Mouse (Mus musculus) cerebellum, adult 2 months (tissue): ENCODE measurements around the gene Iqgap2.

Experiments
- CTCF ChIP-seq: fragments of 200-500 bp; IDR thresholded peaks from 2 replicates; pipeline ENCODE4 v1.5.1; 2011; ENCODE audit warnings: low read depth, mild to moderate bottlenecking, control low read depth, low read length, moderate library complexity, borderline replicate concordance; ENCODE audit not compliant: insufficient read depth
- POLR2A ChIP-seq: fragments of 200-500 bp; IDR thresholded peaks from 2 replicates; pipeline ENCODE4 v1.6.1; 2011; ENCODE audit warnings: low read length, control low read depth, borderline replicate concordance; ENCODE audit not compliant: insufficient read depth

DNA sequence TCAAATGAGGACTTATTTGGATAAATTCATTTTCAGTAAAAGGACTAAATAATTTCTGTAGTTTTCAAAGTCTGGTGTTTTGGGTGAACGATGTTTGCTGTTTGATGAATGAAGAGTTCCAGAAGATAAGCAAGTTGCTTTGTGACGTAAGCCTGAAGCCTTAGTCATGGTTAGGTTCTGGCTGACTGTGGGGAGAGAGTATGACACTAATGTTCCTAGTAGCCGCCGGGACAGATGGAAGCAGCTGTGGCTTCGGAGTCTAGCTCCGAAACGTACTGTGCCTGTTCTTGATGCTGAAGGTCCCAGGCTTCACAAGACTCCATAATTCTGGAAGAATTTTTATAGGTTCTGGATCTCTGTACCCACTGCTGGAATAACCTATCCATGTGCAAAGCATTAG, 296.3 kb downstream of the Iqgap2 start:
- no peak for TF ChIP-seq CTCF
- no peak for TF ChIP-seq POLR2A
